Mouse (Mus musculus) MEL (cell line): ENCODE data around the gene Fgfr1op2. TPM values are rescaled to one million over a fixed set of nuclear protein-coding genes. Genes with fewer than 3 reads are reported as not detected.

Experiments used
- DNase-seq: peaks from one replicate; pipeline ENCODE4 v3.0.0; 2011; ENCODE audit warnings: low read depth, low spot score
- H3K27ac ChIP-seq: 2 replicates; pipeline ENCODE4 v1.5.1; 2012; ENCODE audit warnings: low read depth, mild to moderate bottlenecking, control low read depth, low read length, moderate library complexity; ENCODE audit not compliant: control insufficient read depth
- H3K27me3 ChIP-seq, 2 experiments: fragments of 150-350 bp in 1 of 2; sonication (generic) in 1 of 2; 2 replicates each; pipeline ENCODE4 v1.6.1; 2012; ENCODE audit warnings: low read length in 2 of 2, mild to moderate bottlenecking in 2 of 2, improper control_type of control experiment in 1 of 2, moderate library complexity in 1 of 2; ENCODE audit not compliant: insufficient read depth in 2 of 2, control insufficient read depth in 1 of 2
- H3K36me3 ChIP-seq, 2 experiments: 2 replicates each; pipeline ENCODE4 v1.6.1; 2012 to 2014; ENCODE audit warnings: low read length in 2 of 2, improper control_type of control experiment in 1 of 2, inconsistent platforms in 1 of 2, mild to moderate bottlenecking in 1 of 2; ENCODE audit not compliant: insufficient read depth in 2 of 2, control insufficient read depth in 1 of 2
- H3K4me1 ChIP-seq, 2 experiments: fragments of 150-350 bp in 1 of 2; sonication (generic) in 1 of 2; 2 replicates each; pipeline ENCODE4 v1.6.1; 2012; ENCODE audit warnings: low read length in 2 of 2, improper control_type of control experiment in 1 of 2, mild to moderate bottlenecking in 1 of 2; ENCODE audit not compliant: insufficient read depth in 2 of 2, control insufficient read depth in 1 of 2
- H3K4me3 ChIP-seq, 2 experiments: fragments of 150-350 bp in 1 of 2; sonication (generic) in 1 of 2; 2 replicates each; pipeline ENCODE4 v1.5.1; 2012; ENCODE audit warnings: low read depth in 2 of 2, low read length in 2 of 2, mild to moderate bottlenecking in 2 of 2, moderate library complexity in 2 of 2, control low read depth in 1 of 2, improper control_type of control experiment in 1 of 2; ENCODE audit not compliant: control insufficient read depth in 1 of 2, insufficient read depth in 1 of 2
- H3K79me2 ChIP-seq: 2 replicates; pipeline ENCODE4 v1.6.1; 2012; ENCODE audit warnings: mild to moderate bottlenecking, low read length, moderate library complexity; ENCODE audit not compliant: control insufficient read depth, poor library complexity, insufficient read depth
- H3K9ac ChIP-seq: 2 replicates; pipeline ENCODE4 v1.6.1; 2012; ENCODE audit warnings: low read depth, mild to moderate bottlenecking, control low read depth, low read length, moderate library complexity; ENCODE audit not compliant: control insufficient read depth, poor library complexity, severe bottlenecking
- H3K9me3 ChIP-seq: fragments of 150-350 bp; sonication (generic); replicated peaks from 2 replicates; pipeline ENCODE4 v1.6.1; 2012; ENCODE audit warnings: mild to moderate bottlenecking, low read length, improper control_type of control experiment, moderate library complexity; ENCODE audit not compliant: insufficient read depth
- BHLHE40 ChIP-seq: IDR thresholded peaks from 2 replicates; pipeline ENCODE4 v1.6.1; 2012; ENCODE audit warnings: low read depth, mild to moderate bottlenecking, inconsistent platforms, low read length, improper control_type of control experiment, borderline replicate concordance
- CHD1 ChIP-seq: IDR thresholded peaks from 2 replicates; pipeline ENCODE4 v1.6.1; 2012; ENCODE audit warnings: low read depth, mild to moderate bottlenecking, inconsistent platforms, low read length, improper control_type of control experiment
- CTCF ChIP-seq, 3 experiments: IDR thresholded peaks in 2 of 3; conservative IDR thresholded peaks in 1 of 3; 2 replicates each; pipeline ENCODE4 v1.5.1; 2011 to 2012; ENCODE audit warnings: low read length in 3 of 3, low read depth in 2 of 3, mild to moderate bottlenecking in 2 of 3, improper control_type of control experiment in 1 of 3, inconsistent platforms in 1 of 3, mixed read lengths in 1 of 3, moderate library complexity in 1 of 3; ENCODE audit not compliant: control insufficient read depth in 1 of 3, insufficient read depth in 1 of 3, poor library complexity in 1 of 3, severe bottlenecking in 1 of 3
- ETS1 ChIP-seq: IDR thresholded peaks from 2 replicates; pipeline ENCODE4 v1.6.1; 2012; ENCODE audit warnings: low read depth, mild to moderate bottlenecking, inconsistent platforms, low read length, improper control_type of control experiment, moderate library complexity
- GABPA ChIP-seq: IDR thresholded peaks from 2 replicates; pipeline ENCODE4 v1.6.1; 2012; ENCODE audit warnings: low read depth, mild to moderate bottlenecking, inconsistent platforms, low read length, improper control_type of control experiment, moderate library complexity
- GATA1 ChIP-seq: IDR thresholded peaks from 2 replicates; pipeline ENCODE4 v1.6.1; 2011; ENCODE audit warnings: low read depth, low read length, improper control_type of control experiment
- HCFC1 ChIP-seq: IDR thresholded peaks from 2 replicates; pipeline ENCODE4 v1.6.1; 2012; ENCODE audit warnings: low read depth, mild to moderate bottlenecking, inconsistent platforms, low read length, improper control_type of control experiment, moderate library complexity
- KAT2A ChIP-seq: conservative IDR thresholded peaks from 2 replicates; pipeline ENCODE4 v1.6.1; 2012; ENCODE audit warnings: low read depth, low read length, improper control_type of control experiment, inconsistent platforms
- MAZ ChIP-seq: IDR thresholded peaks from 2 replicates; pipeline ENCODE4 v1.6.1; 2012; ENCODE audit warnings: low read depth, mild to moderate bottlenecking, inconsistent platforms, low read length, improper control_type of control experiment
- MEF2A ChIP-seq: IDR thresholded peaks from 2 replicates; pipeline ENCODE4 v1.6.1; 2014; ENCODE audit warnings: low read depth, mild to moderate bottlenecking, inconsistent platforms, low read length, improper control_type of control experiment; ENCODE audit not compliant: poor library complexity, insufficient replicate concordance, severe bottlenecking; ENCODE audit errors: extremely low read depth
- MXI1 ChIP-seq: IDR thresholded peaks from 2 replicates; pipeline ENCODE4 v1.6.1; 2011; ENCODE audit warnings: mild to moderate bottlenecking, low read depth, low read length, improper control_type of control experiment
- NELFE ChIP-seq: IDR thresholded peaks from 2 replicates; pipeline ENCODE4 v1.6.1; 2011; ENCODE audit warnings: low read depth, low read length, improper control_type of control experiment
- POLR2AphosphoS2 ChIP-seq: IDR thresholded peaks from 2 replicates; pipeline ENCODE4 v1.6.1; 2011; ENCODE audit warnings: low read length, improper control_type of control experiment
- POLR2AphosphoS5 ChIP-seq: IDR thresholded peaks from 2 replicates; pipeline ENCODE4 v1.6.1; 2012; ENCODE audit warnings: low read depth, borderline replicate concordance, mild to moderate bottlenecking, inconsistent platforms, low read length, moderate library complexity, mixed read lengths
- SMC3 ChIP-seq: IDR thresholded peaks from 2 replicates; pipeline ENCODE4 v1.6.1; 2011; ENCODE audit warnings: low read depth, low read length, improper control_type of control experiment
- TBP ChIP-seq: IDR thresholded peaks from 2 replicates; pipeline ENCODE4 v1.8.0; 2011; ENCODE audit warnings: low read depth, low read length, improper control_type of control experiment
- UBTF ChIP-seq: IDR thresholded peaks from 2 replicates; pipeline ENCODE4 v1.6.1; 2012; ENCODE audit warnings: low read depth, mild to moderate bottlenecking, inconsistent platforms, low read length, improper control_type of control experiment, moderate library complexity, borderline replicate concordance; ENCODE audit not compliant: insufficient read depth
- USF2 ChIP-seq, 2 experiments: IDR thresholded peaks; 2 replicates each; pipeline ENCODE4 v1.6.1; 2011 to 2012; ENCODE audit warnings: improper control_type of control experiment in 2 of 2, low read length in 2 of 2, borderline replicate concordance in 1 of 2, inconsistent platforms in 1 of 2, low read depth in 1 of 2, mild to moderate bottlenecking in 1 of 2; ENCODE audit not compliant: insufficient read depth in 1 of 2
- ZC3H11A ChIP-seq: IDR thresholded peaks from 2 replicates; pipeline ENCODE4 v1.6.1; 2012; ENCODE audit warnings: low read depth, mild to moderate bottlenecking, inconsistent platforms, low read length, improper control_type of control experiment
- polyA plus RNA-seq, 2 experiments: library from polyadenylated mRNA; stranded (reverse) in 1 of 2; unstranded in 1 of 2; fragments of >175 nt in 1 of 2; fragments of >200 nt in 1 of 2; gene quantifications; 2 replicates each; pipeline versions ENCODE4 v1.2.1 to v1.2.4; 2012; ENCODE audit warnings: low replicate concordance in 2 of 2, low read depth in 1 of 2; ENCODE audit not compliant: insufficient read length in 2 of 2, insufficient read depth in 1 of 2, missing spikeins in 1 of 2
- total RNA-seq: library from RNA; depleted of rRNA; stranded (reverse); fragments of 300-350 nt; gene quantifications from 2 replicates; pipeline ENCODE4 v1.2.3, GENCODE M21; 2012

Gene Fgfr1op2
- total and polyA plus RNA-seq, 3 experiments, result 70.4 to 93.6 TPM; not detected in 1

GRCm38 (mm10) chr6:146603651-146604050 is 26.6 kb downstream of the Fgfr1op2 start:
- DNase-seq, result no peak
- no peaks in the 10 kb centered on the region for H3K9me3 ChIP-seq
- H3K4me3 ChIP-seq, result no peak overlapping the region
- peaks cover 0 to 14% of the 10 kb centered on the region in 2 experiments; a peak in 2 of 4 replicates for H3K36me3 ChIP-seq
- H3K27me3 ChIP-seq, result no peaks in the 10 kb centered on the region
- H3K27ac ChIP-seq, result no peak overlapping the region
- no peak for TF ChIP-seq CHD1
- no peak for TF ChIP-seq ZC3H11A
- TF ChIP-seq HCFC1, result no peak
- TF ChIP-seq POLR2AphosphoS2, result no peak
- no peak for TF ChIP-seq MAZ
- no peak for TF ChIP-seq GABPA
- TF ChIP-seq SMC3, result no peak
- no peak for TF ChIP-seq MEF2A
- no peak for TF ChIP-seq MXI1
- TF ChIP-seq ETS1, result no peak
- TF ChIP-seq, all 39 proteins: peak for 0
- Histone ChIP-seq H3K79me2 (no peaks in the 10 kb centered on the region), H3K9ac (no peak overlapping the region), H3K4me1 (no peaks in the 10 kb centered on the region; a peak in 1 of 4 replicates)

GRCm38 (mm10) chr6:146611385-146611784 is 34.4 kb downstream of the Fgfr1op2 start:
- H3K79me2 ChIP-seq, result no peaks in the 10 kb centered on the region
- H3K9me3 ChIP-seq, result no peaks in the 10 kb centered on the region
- no peaks in the 10 kb centered on the region; a peak in 1 of 4 replicates for H3K36me3 ChIP-seq
- TF ChIP-seq BHLHE40, result no peak
- TF ChIP-seq POLR2AphosphoS5, result no peak
- TF ChIP-seq USF2 (IDR thresholded peaks at IDR 0.05; ENCODE audit: borderline replicate concordance in 1 of 2, insufficient read depth in 1 of 2, low read depth in 1 of 2, low read length in 2 of 2), result no peak
- TF ChIP-seq MAZ, result no peak
- TF ChIP-seq MEF2A, result no peak
- no peak for TF ChIP-seq CHD1
- TF ChIP-seq GATA1, result no peak
- TF ChIP-seq POLR2AphosphoS2, result no peak
- TF ChIP-seq UBTF, result no peak
- no peak for TF ChIP-seq KAT2A
- TF ChIP-seq CTCF (IDR thresholded peaks at IDR 0.05 in 2 of 3, conservative IDR thresholded peaks at IDR 0.05 in 1 of 3; ENCODE audit: control insufficient read depth in 1 of 3, insufficient read depth in 1 of 3, low read depth in 2 of 3, low read length in 3 of 3, poor library complexity in 1 of 3, severe bottlenecking in 1 of 3), result no peak
- TF ChIP-seq MXI1, result no peak
- TF ChIP-seq NELFE, result no peak
- no peak for TF ChIP-seq TBP
- H3K9ac ChIP-seq, result no peak overlapping the region
- no peak overlapping the region for H3K27ac ChIP-seq
- DNase-seq, result no peak
- no peaks in the 10 kb centered on the region for H3K27me3 ChIP-seq
- no peaks in the 10 kb centered on the region; a peak in 1 of 4 replicates for H3K4me1 ChIP-seq
- H3K4me3 ChIP-seq, result no peak overlapping the region
